Mouse (Mus musculus) embryonic fibroblast, embryonic 13.5 days (primary cell): Measurements from ENCODE around the gene Tepp. TPM values are rescaled to one million over a fixed set of nuclear protein-coding genes. Genes with fewer than 3 reads are reported as not detected.
A peak's percentile ranks its signal among the peaks of the same experiment; 100 is the strongest.

Experiments
- H3K27ac ChIP-seq: 2 replicates; pipeline ENCODE4 v1.5.1; 2012; ENCODE audit warnings: low read length, control low read depth, inconsistent platforms; ENCODE audit not compliant: insufficient read depth
- H3K4me1 ChIP-seq: 2 replicates; pipeline ENCODE4 v1.6.1; 2011; ENCODE audit warnings: low read length; ENCODE audit not compliant: control insufficient read depth, insufficient read depth
- H3K4me3 ChIP-seq: 2 replicates; pipeline ENCODE4 v1.5.1; 2011; ENCODE audit warnings: mild to moderate bottlenecking, control low read depth, low read length; ENCODE audit not compliant: insufficient read depth
- CTCF ChIP-seq: IDR thresholded peaks from 2 replicates; pipeline ENCODE4 v1.5.1; 2011; ENCODE audit warnings: mild to moderate bottlenecking, control low read depth, low read length, moderate library complexity, borderline replicate concordance; ENCODE audit not compliant: insufficient read depth
- POLR2A ChIP-seq: IDR thresholded peaks from 2 replicates; pipeline ENCODE4 v1.6.1; 2011; ENCODE audit warnings: low read depth, mild to moderate bottlenecking, control low read depth, low read length, moderate library complexity
- polyA plus RNA-seq: library from polyadenylated mRNA; stranded (reverse); fragments of >200 nt; gene quantifications from 2 replicates; pipeline ENCODE4 v1.2.4, GENCODE M21; 2011; ENCODE audit warnings: low read depth; ENCODE audit not compliant: missing spikeins, insufficient read length

The Tepp gene
- polyA plus RNA-seq, 1 experiment, result not detected

GRCm38 (mm10) chr8:95346643-95347545 is 36.5 kb downstream of the Tepp start:
- TF ChIP-seq POLR2A (no peak), CTCF (no peak)
- no peak overlapping the region for H3K4me3 ChIP-seq
- H3K4me1 ChIP-seq, result no peaks in the 10 kb centered on the region
- no peak overlapping the region for H3K27ac ChIP-seq

GRCm38 (mm10) chr8:95348356-95348755 is 38.0 kb downstream of the Tepp start:
- TF ChIP-seq POLR2A, result no peak
- TF ChIP-seq CTCF, result no peak
- no peaks in the 10 kb centered on the region for H3K4me1 ChIP-seq
- H3K4me3 ChIP-seq, result no peak overlapping the region
- H3K27ac ChIP-seq, result no peak overlapping the region

- Histone ChIP-seq H3K4me1 (no peaks in the 10 kb centered on the region), H3K4me3 (no peak overlapping the region), H3K27ac (no peak overlapping the region)
- TF ChIP-seq POLR2A (no peak), CTCF (no peak)
Measured at GRCm38 (mm10) chr8:95348811-95349630, 38.7 kb downstream of the Tepp start.

GRCm38 (mm10) chr8:95351461-95351860 is 41.1 kb downstream of the Tepp start:
- TF ChIP-seq POLR2A, result no peak
- TF ChIP-seq CTCF, result no peak
- Histone ChIP-seq H3K27ac (no peak overlapping the region), H3K4me1 (no peaks in the 10 kb centered on the region), H3K4me3 (no peak overlapping the region)

GRCm38 (mm10) chr8:95352151-95352870 is 41.9 kb downstream of the Tepp start, which contains the start of gene Mmp15:
Gene Mmp15 (plus strand): TSS chr8:95352268.
- no peak for TF ChIP-seq CTCF
- Histone ChIP-seq H3K27ac (no peak within 1 kb of the TSS), H3K4me1 (no peaks in the 10 kb centered on the region), H3K4me3 (peak within 1 kb of the TSS; percentile 46)

- Histone ChIP-seq H3K4me1 (no peaks in the 10 kb centered on the region), H3K4me3 (peak overlapping the region; percentile 46), H3K27ac (no peak overlapping the region)
- no peak for TF ChIP-seq POLR2A
- TF ChIP-seq CTCF, result no peak
Measured at GRCm38 (mm10) chr8:95352871-95353866, 42.8 kb downstream of the Tepp start.

GRCm38 (mm10) chr8:95354606-95355005 is 44.2 kb downstream of the Tepp start:
- H3K4me3 ChIP-seq, result no peak overlapping the region
- H3K4me1 ChIP-seq, result no peaks in the 10 kb centered on the region
- TF ChIP-seq POLR2A, result no peak
- no peak for TF ChIP-seq CTCF
- H3K27ac ChIP-seq, result no peak overlapping the region

- H3K4me1 ChIP-seq, result no peaks in the 10 kb centered on the region
- no peak for TF ChIP-seq POLR2A
- no peak for TF ChIP-seq CTCF
- H3K4me3 ChIP-seq, result no peak overlapping the region
- H3K27ac ChIP-seq, result no peak overlapping the region
Measured at GRCm38 (mm10) chr8:95358550-95359411, 48.4 kb downstream of the Tepp start.
